Mouse (Mus musculus) small intestine, adult 2 months (tissue): Measurements from ENCODE around the gene Prdx6b.

Experiments
- CTCF ChIP-seq: fragments of 200-500 bp; IDR thresholded peaks from 2 replicates; pipeline ENCODE4 v1.5.1; 2012; ENCODE audit warnings: low read depth, mild to moderate bottlenecking, control low read depth, inconsistent platforms, low read length, moderate library complexity, mixed read lengths; ENCODE audit not compliant: insufficient replicate concordance, insufficient read length; ENCODE audit errors: extremely low read depth
- POLR2A ChIP-seq: fragments of 200-500 bp; IDR thresholded peaks from 2 replicates; pipeline ENCODE4 v1.6.1; 2012; ENCODE audit warnings: low read depth, mild to moderate bottlenecking, control low read depth, inconsistent platforms, low read length, moderate library complexity

GRCm38 (mm10) chr2:80303957-80304356 is 11.7 kb downstream of the Prdx6b start:
- TF ChIP-seq CTCF (no peak), POLR2A (no peak)
